Mouse (Mus musculus) central nervous system, embryonic 18 days (tissue): ENCODE measurements around the gene Itprip. TPM values are rescaled to one million over a fixed set of nuclear protein-coding genes. Genes with fewer than 3 reads are reported as not detected.

Experiments used
- polyA plus RNA-seq: library from polyadenylated mRNA; depleted of rRNA; stranded (reverse); fragments of >200 nt; gene quantifications from 2 replicates; pipeline ENCODE4 v1.2.3, GENCODE M21; 2012; rRNA removed

The Itprip gene
- 2.3 and 2.5 TPM in 2 replicates for polyA plus RNA-seq

DNA sequence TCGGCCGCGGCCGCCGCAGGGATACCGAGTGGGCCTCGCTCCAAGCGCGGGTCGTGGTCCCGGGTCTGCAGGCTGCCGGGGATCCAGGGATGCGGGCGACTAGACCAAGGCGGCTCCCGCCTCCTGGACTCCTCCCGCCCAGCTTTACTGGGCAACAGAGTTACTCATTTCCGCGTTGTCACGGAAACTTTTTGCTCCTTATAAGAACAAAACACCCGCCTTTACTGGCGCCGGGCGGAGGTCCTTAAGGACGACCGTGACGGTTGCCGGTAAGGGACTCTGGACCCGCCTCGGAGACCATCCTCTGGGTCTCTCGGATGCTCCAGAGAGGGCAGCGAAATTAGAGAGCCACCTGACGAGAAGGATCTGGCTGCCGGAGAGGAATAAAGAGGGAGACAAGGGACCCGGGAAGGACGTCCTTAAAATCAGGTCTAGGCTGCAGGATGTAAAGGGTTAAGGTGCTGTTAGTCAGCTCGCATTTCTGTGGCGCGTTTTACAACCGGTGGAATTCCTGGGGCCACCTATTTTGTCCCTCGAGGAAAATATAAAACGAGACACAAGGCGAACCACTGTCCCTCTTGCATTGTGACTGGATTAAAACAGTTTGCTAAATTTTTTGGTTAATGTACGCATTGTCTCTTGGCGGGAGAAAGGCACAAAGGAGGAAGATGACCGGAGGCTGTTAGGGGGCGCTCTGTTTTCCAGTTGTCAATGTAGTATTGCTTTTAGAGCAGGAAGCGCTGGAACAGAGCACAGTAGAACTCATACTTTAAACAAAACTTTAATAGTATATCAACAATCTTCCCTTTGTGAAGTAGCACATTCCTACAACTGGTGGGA is at the start of gene Itprip, which contains the start of gene Cfap43:
Itprip (minus strand) TSS at position 174 of the 840 bp plus-strand sequence.
Cfap43 (minus strand) TSS at position 162 of the 840 bp plus-strand sequence.

DNA sequence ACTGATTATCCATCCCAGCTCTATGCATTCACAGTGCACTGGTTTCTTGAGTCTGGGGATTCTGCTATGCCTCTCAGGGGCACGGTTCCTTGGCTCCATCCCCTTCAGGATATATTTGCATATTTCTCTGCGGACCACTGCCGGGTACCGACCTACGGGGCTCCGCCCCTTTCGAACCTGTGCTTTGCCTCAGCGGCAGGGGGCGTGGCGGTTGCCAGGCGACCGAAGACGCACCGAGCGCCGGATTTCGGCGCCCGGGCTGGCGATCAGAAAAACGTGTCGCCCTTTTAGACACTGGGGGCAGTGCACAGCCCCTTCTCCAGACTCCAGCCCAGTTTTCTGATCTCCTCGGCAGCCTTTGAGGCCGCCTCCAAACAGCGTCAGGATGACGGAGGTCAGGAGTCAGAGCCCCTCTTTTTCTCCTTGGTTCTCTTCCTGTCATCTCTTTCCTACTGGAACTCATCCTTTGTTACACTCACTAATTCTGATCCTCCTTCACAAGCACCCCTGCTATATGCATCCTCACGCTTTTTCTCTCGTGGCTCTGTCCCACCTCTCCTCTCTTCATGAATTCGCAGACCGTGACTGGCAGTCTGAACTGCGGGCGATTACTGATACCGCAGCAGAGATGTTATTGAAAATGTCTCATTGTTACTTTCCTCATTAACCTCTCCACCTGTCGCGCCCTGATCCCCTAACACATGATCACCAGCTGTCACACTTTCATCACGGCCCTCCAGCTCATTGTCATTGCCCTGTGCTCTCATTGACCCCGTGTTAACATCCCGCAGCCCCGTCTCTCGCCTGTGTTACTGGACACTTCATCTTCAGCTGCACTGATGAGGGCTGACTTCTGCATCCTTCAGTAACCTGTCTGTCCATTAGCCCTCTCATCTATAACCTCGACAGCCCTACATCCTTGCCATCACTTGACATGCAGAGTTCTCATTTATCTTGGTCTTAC is 18.6 kb upstream of the Itprip start, which contains the start of gene Cfap58:
Cfap58 (plus strand) TSS at position 233 of the 964 bp plus-strand sequence.

DNA sequence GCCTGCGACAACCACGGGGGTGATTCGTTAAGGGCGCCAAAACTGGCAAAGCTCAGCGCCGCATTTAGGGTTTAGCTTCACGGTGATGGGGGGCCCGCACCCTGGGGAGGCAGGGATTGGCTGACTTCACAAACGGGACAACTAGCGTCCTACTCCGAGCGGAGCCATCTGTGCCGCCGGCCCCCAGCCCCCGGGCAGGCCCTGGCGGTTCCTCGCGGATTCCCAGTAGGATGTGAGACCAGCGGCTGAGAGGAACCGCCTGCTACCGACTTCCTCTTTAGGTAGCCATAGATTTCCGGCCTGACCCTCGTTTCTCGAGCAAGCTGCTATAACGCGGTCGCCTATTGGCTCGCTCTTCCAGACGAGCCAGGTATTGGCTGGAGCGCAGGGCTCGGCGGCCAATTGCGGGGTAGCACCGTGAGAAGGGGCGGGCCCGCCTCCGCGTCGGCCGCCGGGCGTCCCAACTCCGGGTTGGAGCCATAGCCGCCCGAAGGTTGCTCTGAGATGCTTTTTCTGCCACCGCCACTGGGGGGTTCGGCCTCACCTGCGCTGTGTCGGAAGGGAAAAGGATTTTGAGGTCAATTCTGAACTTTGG is 53.6 kb downstream of the Itprip start, which contains the start of gene Gsto2:
Gsto2 (plus strand) TSS at position 182 of the 595 bp plus-strand sequence.

DNA sequence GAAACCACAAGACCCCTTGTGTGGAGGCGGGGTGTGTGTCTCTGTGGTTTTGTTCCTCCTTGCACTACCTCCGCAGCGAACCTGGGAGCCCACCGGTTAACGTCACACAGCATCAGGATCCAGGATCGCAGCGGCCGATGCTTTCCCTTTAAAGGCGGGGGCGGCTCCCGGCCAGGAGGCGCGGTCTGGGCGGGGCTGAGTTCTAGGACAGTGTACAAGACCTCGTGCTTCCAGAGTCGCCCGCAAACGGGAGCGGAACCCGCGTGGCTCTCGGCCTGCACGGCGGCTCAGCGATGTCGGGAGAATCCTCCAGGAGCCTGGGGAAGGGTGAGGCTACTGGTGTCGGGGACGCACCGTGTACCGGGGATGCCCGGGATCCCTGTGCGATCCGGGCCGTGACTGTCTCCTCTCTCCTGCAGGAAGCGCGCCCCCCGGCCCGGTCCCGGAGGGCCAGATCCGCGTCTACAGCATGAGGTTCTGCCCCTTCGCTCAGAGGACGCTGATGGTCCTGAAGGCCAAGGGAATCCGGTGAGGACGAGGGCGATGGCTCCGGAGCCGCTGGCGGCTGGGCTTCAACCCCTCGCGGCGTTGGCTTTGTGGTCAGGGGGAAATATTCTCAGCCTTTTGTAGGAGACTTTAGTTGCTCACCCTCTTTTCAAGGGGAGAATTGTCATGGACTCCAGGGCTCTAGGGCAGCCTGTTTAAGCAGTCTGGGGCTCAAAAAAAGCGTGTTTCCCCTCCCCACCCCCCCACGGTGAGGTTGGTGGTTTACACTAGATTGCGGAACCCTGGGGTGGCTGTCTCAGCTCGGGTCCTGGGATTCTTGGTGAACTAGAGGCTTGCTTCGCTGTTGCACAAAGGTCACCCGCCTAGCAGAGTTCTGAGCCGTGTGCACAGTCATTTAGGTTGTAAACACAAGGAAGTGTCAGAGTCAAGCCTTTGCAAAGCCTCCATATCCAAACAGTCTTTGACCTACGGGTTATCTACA is 64.0 kb downstream of the Itprip start, which contains the start of gene Gsto1:
Gsto1 (plus strand) TSS at position 175 of the 988 bp plus-strand sequence.

Other genes with a start within 250 kb of the Itprip start
- 0.35 and 0.47 TPM in 2 replicates for gene Col17a1, start 227.2 kb downstream of the Itprip start, polyA plus RNA-seq
- 90.2 and 102 TPM in 2 replicates for gene Sfr1, start 187.6 kb downstream of the Itprip start, polyA plus RNA-seq
- 91.5 and 96.0 TPM in 2 replicates for gene Gsto1, start 64.3 kb downstream of the Itprip start, polyA plus RNA-seq
- gene Gsto2, start 53.8 kb downstream of the Itprip start, polyA plus RNA-seq, result 1.0 and 1.2 TPM in 2 replicates
- 1.9 and 3.2 TPM in 2 replicates for gene Cfap43, start within 50 bp of the Itprip start, polyA plus RNA-seq
- gene Cfap58, start 18.4 kb upstream of the Itprip start, polyA plus RNA-seq, result 0.31 and 0.44 TPM in 2 replicates